In the genomic region with DNA sequence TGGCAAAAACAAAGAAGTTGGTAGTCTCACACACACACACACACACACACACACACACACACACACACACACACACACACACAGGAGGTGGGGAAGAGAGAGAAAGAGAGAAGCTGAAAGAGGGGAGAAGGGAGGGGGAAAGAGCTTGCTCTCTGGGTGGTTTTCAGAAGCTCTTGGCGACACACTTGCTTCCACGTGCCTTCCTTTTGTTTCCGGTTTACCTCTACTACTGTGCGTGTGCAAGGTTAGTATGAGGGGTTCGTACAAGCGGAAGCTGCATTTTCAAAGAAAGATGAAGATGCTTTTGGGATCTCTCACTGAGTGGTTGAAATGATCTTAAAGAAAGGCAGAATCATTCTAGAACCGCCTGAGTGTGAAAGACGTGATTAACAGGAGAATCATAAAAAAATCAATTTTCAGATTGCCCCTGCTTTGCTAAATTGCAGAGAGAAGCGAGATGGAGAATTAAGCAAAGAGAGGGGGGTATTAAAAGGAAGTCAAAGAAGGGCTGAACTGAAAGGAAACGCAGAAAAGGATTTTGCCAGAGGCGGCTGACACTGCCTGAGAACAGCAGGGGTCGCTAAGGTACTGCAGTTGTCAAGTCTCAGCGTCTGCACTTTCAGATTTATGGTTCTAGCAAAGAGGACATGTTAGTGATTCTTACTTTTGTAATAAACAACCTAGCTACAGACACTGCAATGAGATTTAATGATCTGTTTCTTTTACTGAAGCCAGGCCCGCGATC, we compare ENCODE assay signal across 8 mouse cellular contexts.
A peak's percentile ranks its signal among the peaks of the same experiment; 100 is the strongest.
DNase-seq lines count a peak whose midpoint lies in the region; ATAC-seq and TF ChIP-seq lines count a peak whose summit lies in the region.
"Had no signal": no experiment of that assay in that cellular context is flagged by ENCODE, and none has a peak within 500 bp of the region (broad histone marks: within the 10 kb centered on the region; RNA-seq: fewer than 3 reads in every experiment).

No protein-coding gene starts in this region.

- no peaks in the 10 kb centered on the region for H3K9me3 ChIP-seq in forebrain, embryonic 13.5 days (replicated peaks)
- H3K9me3 ChIP-seq in hindbrain, embryonic 16.5 days (ENCODE audit: control insufficient read depth, low read length) = no peaks in the 10 kb centered on the region
- H3K9me3 ChIP-seq in stomach, embryonic 14.5 days (ENCODE audit: control insufficient read depth, low read depth, low read length) = no peaks in the 10 kb centered on the region
- H3K9me3 ChIP-seq: liver, embryonic 15.5 days had no signal

- no peaks in the 10 kb centered on the region for H3K36me3 ChIP-seq in forebrain, embryonic 13.5 days (ENCODE audit: poor library complexity, severe bottlenecking)
- H3K36me3 ChIP-seq in hindbrain, embryonic 16.5 days (ENCODE audit: control insufficient read depth, insufficient read depth, low read length) = no peaks in the 10 kb centered on the region
- H3K36me3 ChIP-seq in stomach, embryonic 14.5 days (ENCODE audit: control insufficient read depth, insufficient read depth, low read length) = no peaks in the 10 kb centered on the region
- H3K36me3 ChIP-seq: liver, embryonic 15.5 days had no signal

- no peak overlapping the region for H3K27ac ChIP-seq in forebrain, embryonic 13.5 days
- peak overlapping the region; percentile 36; the same call in 1 of the 2 replicates for H3K27ac ChIP-seq in hindbrain, embryonic 16.5 days (ENCODE audit: low read depth, low read length)
- H3K27ac ChIP-seq in stomach, embryonic 14.5 days (ENCODE audit: low read length) = no peak overlapping the region
- H3K27ac ChIP-seq: liver, embryonic 15.5 days had no signal

- peak; percentile 58 for DNase-seq in Muller cell, postnatal 12 days (ENCODE audit: inconsistent ontology term)
- DNase-seq in brain, embryonic 14.5 days (ENCODE audit: low read depth) = peak; percentile 95
- DNase-seq in layer of hippocampus, postnatal 36 days = peak; percentile 68 to 70
- peak; percentile 77 for DNase-seq in mesoderm, embryonic 11.5 days (ENCODE audit: low read depth, low spot score)

- H3K9ac ChIP-seq in forebrain, embryonic 13.5 days = peak overlapping the region; percentile 14; the same call in 1 of the 2 replicates
- H3K9ac ChIP-seq in hindbrain, embryonic 16.5 days (ENCODE audit: low read depth, low read length) = peak overlapping the region; percentile 24; the same call in 1 of the 2 replicates
- H3K9ac ChIP-seq in stomach, embryonic 14.5 days (replicated peaks; ENCODE audit: low read depth, low read length) = no peak overlapping the region
- H3K9ac ChIP-seq: liver, embryonic 15.5 days had no signal

- H3K4me2 ChIP-seq in forebrain, embryonic 13.5 days = peak overlapping the region; percentile 44
- H3K4me2 ChIP-seq in hindbrain, embryonic 16.5 days (ENCODE audit: low read length) = peak overlapping the region; percentile 54
- peak overlapping the region; percentile 25 for H3K4me2 ChIP-seq in stomach, embryonic 14.5 days (replicated peaks; ENCODE audit: low read depth, low read length)
- H3K4me2 ChIP-seq: liver, embryonic 15.5 days had no signal

- no peak for TF ChIP-seq POLR2A in brain, embryonic 14.5 days (IDR thresholded peaks at IDR 0.05; ENCODE audit: borderline replicate concordance, extremely low read depth, insufficient read depth, insufficient read length, poor library complexity, severe bottlenecking)

- 9% methylated on average over 15 of the region's 15 CpGs for WGBS in forebrain, embryonic 13.5 days
- 13% methylated on average over 15 of the region's 15 CpGs for WGBS in hindbrain, embryonic 16.5 days
- 18% methylated on average over 15 of the region's 15 CpGs for WGBS in stomach, embryonic 14.5 days

- TF ChIP-seq CTCF in brain, embryonic 14.5 days (IDR thresholded peaks at IDR 0.05; ENCODE audit: borderline replicate concordance, extremely low read depth, insufficient read depth, insufficient read length) = peak; percentile 95

- ATAC-seq in forebrain, embryonic 13.5 days = peak; percentile 86
- peak; percentile 61 for ATAC-seq in hindbrain, embryonic 16.5 days
- ATAC-seq in stomach, embryonic 14.5 days (ENCODE audit: insufficient number of reproducible peaks, insufficient read depth, low FRiP score, low read depth) = 0 out of 2 replicates have a peak, but pooled peaks have one; percentile 67

- H3K4me3 ChIP-seq in forebrain, embryonic 13.5 days = peak overlapping the region; percentile 19
- H3K4me3 ChIP-seq in hindbrain, embryonic 16.5 days (ENCODE audit: low read length) = peak overlapping the region; percentile 27
- H3K4me3 ChIP-seq in stomach, embryonic 14.5 days (ENCODE audit: low read depth, low read length) = no peak overlapping the region
- H3K4me3 ChIP-seq: liver, embryonic 15.5 days had no signal

- H3K4me1 ChIP-seq in forebrain, embryonic 13.5 days = no peaks in the 10 kb centered on the region
- no peaks in the 10 kb centered on the region; the same call in 1 of the 2 replicates for H3K4me1 ChIP-seq in hindbrain, embryonic 16.5 days (ENCODE audit: control insufficient read depth, insufficient read depth, low read depth, low read length)
- no peaks in the 10 kb centered on the region for H3K4me1 ChIP-seq in stomach, embryonic 14.5 days (ENCODE audit: control insufficient read depth, insufficient read depth, low read length)
- H3K4me1 ChIP-seq: liver, embryonic 15.5 days had no signal

- H3K27me3 ChIP-seq in forebrain, embryonic 13.5 days = no peaks in the 10 kb centered on the region
- no peaks in the 10 kb centered on the region for H3K27me3 ChIP-seq in hindbrain, embryonic 16.5 days (replicated peaks; ENCODE audit: control insufficient read depth, insufficient read depth, low read length)
- H3K27me3 ChIP-seq in stomach, embryonic 14.5 days (ENCODE audit: control insufficient read depth, insufficient read depth, low read length) = no peaks in the 10 kb centered on the region
- H3K27me3 ChIP-seq: liver, embryonic 15.5 days had no signal
